28 mouse cellular contexts compared by ENCODE assay signal in genomic region chr5:138233778-138234177, GRCm38 (mm10). TPM values are rescaled to one million over a fixed set of nuclear protein-coding genes. Genes with fewer than 3 reads are reported as not detected.
DNase-seq lines count a peak whose midpoint lies in the region; ATAC-seq and TF ChIP-seq lines count a peak whose summit lies in the region.
"Had no signal": no experiment of that assay in that cellular context is flagged by ENCODE, and none has a peak within 500 bp of the region (broad histone marks: within the 10 kb centered on the region; RNA-seq: fewer than 3 reads in every experiment).

No protein-coding gene starts in this region.

- H3K27ac ChIP-seq in intestine, embryonic 15.5 days: no peak overlapping the region
- H3K27ac ChIP-seq in intestine, postnatal 0 days (ENCODE audit: low read depth, low read length): no peak overlapping the region
- H3K27ac ChIP-seq in kidney, embryonic 15.5 days: peak overlapping the region; percentile 83
- H3K27ac ChIP-seq: embryonic facial prominence, embryonic 12.5 days; embryonic facial prominence, embryonic 15.5 days; gastrocnemius, adult 2 months; heart, embryonic 15.5 days; hindbrain, embryonic 10.5 days; hindbrain, embryonic 13.5 days had no signal

- TF ChIP-seq CTCF in intestine, postnatal 0 days (IDR thresholded peaks at IDR 0.05; ENCODE audit: low read depth): no peak

- no peak overlapping the region for H3K4me2 ChIP-seq in intestine, embryonic 15.5 days (replicated peaks)
- no peak overlapping the region for H3K4me2 ChIP-seq in intestine, postnatal 0 days (replicated peaks; ENCODE audit: low read depth)
- H3K4me2 ChIP-seq in kidney, embryonic 15.5 days: no peak overlapping the region
- H3K4me2 ChIP-seq: embryonic facial prominence, embryonic 12.5 days; embryonic facial prominence, embryonic 15.5 days; heart, embryonic 12.5 days; heart, embryonic 15.5 days; hindbrain, embryonic 13.5 days had no signal

- no peaks in the 10 kb centered on the region for H3K4me1 ChIP-seq in intestine, embryonic 15.5 days (replicated peaks)
- no peaks in the 10 kb centered on the region for H3K4me1 ChIP-seq in intestine, postnatal 0 days (replicated peaks; ENCODE audit: control insufficient read depth, insufficient read depth, low read length)
- peaks cover 8% of the 10 kb centered on the region; the same call in 1 of the 2 replicates for H3K4me1 ChIP-seq in kidney, embryonic 15.5 days
- H3K4me1 ChIP-seq: embryonic facial prominence, embryonic 12.5 days; embryonic facial prominence, embryonic 15.5 days; heart, embryonic 12.5 days; heart, embryonic 15.5 days; hindbrain, embryonic 10.5 days; hindbrain, embryonic 13.5 days had no signal

- H3K9me3 ChIP-seq in intestine, embryonic 15.5 days: no peaks in the 10 kb centered on the region
- no peaks in the 10 kb centered on the region for H3K9me3 ChIP-seq in intestine, postnatal 0 days (ENCODE audit: control insufficient read depth)
- no peaks in the 10 kb centered on the region for H3K9me3 ChIP-seq in kidney, embryonic 15.5 days (replicated peaks)
- H3K9me3 ChIP-seq: embryonic facial prominence, embryonic 12.5 days; embryonic facial prominence, embryonic 15.5 days; G1E; heart, embryonic 12.5 days; heart, embryonic 15.5 days; hindbrain, embryonic 10.5 days; hindbrain, embryonic 13.5 days had no signal

- WGBS in intestine, embryonic 15.5 days: 70% methylated on average over 2 of the region's 2 CpGs
- WGBS in intestine, postnatal 0 days: 64% methylated on average over 2 of the region's 2 CpGs
- 69% methylated on average over 2 of the region's 2 CpGs for WGBS in kidney, embryonic 15.5 days

- H3K9ac ChIP-seq in intestine, embryonic 15.5 days: no peak overlapping the region
- no peak overlapping the region for H3K9ac ChIP-seq in intestine, postnatal 0 days (ENCODE audit: low read depth, low read length)
- H3K9ac ChIP-seq in kidney, embryonic 15.5 days: no peak overlapping the region
- H3K9ac ChIP-seq: embryonic facial prominence, embryonic 12.5 days; embryonic facial prominence, embryonic 15.5 days; forebrain, postnatal 0 days; heart, embryonic 12.5 days; heart, embryonic 15.5 days; hindbrain, embryonic 13.5 days had no signal

- H3K36me3 ChIP-seq in intestine, embryonic 15.5 days: no peaks in the 10 kb centered on the region
- H3K36me3 ChIP-seq in intestine, postnatal 0 days (ENCODE audit: control insufficient read depth, insufficient read depth): no peaks in the 10 kb centered on the region
- no peaks in the 10 kb centered on the region for H3K36me3 ChIP-seq in kidney, embryonic 15.5 days
- H3K36me3 ChIP-seq: embryonic facial prominence, embryonic 12.5 days; embryonic facial prominence, embryonic 15.5 days; G1E; heart, embryonic 12.5 days; heart, embryonic 15.5 days; hindbrain, embryonic 10.5 days; hindbrain, embryonic 13.5 days had no signal

- ATAC-seq in intestine, embryonic 15.5 days: 0 out of 2 replicates have a peak, but pooled peaks have one; percentile 45
- ATAC-seq in intestine, postnatal 0 days: no peak
- no peak for ATAC-seq in kidney, embryonic 15.5 days (replicated peaks; ENCODE audit: low FRiP score)
- ATAC-seq: forebrain, embryonic 14.5 days; forebrain, postnatal 0 days; hindbrain, embryonic 16.5 days had no signal

- H3K27me3 ChIP-seq in intestine, embryonic 15.5 days (replicated peaks): no peaks in the 10 kb centered on the region
- H3K27me3 ChIP-seq in intestine, postnatal 0 days (replicated peaks; ENCODE audit: control insufficient read depth, insufficient read depth, low read length): no peaks in the 10 kb centered on the region
- H3K27me3 ChIP-seq in kidney, embryonic 15.5 days: no peaks in the 10 kb centered on the region
- H3K27me3 ChIP-seq: embryonic facial prominence, embryonic 12.5 days; embryonic facial prominence, embryonic 15.5 days; heart, embryonic 12.5 days; heart, embryonic 15.5 days; hindbrain, embryonic 13.5 days had no signal

- no peak overlapping the region for H3K4me3 ChIP-seq in intestine, embryonic 15.5 days (replicated peaks)
- H3K4me3 ChIP-seq in intestine, postnatal 0 days (ENCODE audit: low read depth, low read length): no peak overlapping the region
- no peak overlapping the region for H3K4me3 ChIP-seq in kidney, embryonic 15.5 days (replicated peaks)
- H3K4me3 ChIP-seq: embryonic facial prominence, embryonic 12.5 days; embryonic facial prominence, embryonic 15.5 days; gastrocnemius, adult 2 months; heart, embryonic 12.5 days; heart, embryonic 15.5 days; hindbrain, embryonic 10.5 days; hindbrain, embryonic 13.5 days had no signal

- DNase-seq in kidney, adult 8-10 months: no peak
- DNase-seq in kidney, postnatal 14 days: peak; percentile 32
- no peak for DNase-seq in kidney, adult 9 months
- DNase-seq: adrenal gland, adult 2 months; adrenal gland, postnatal 14 days; cerebellum, adult 11 months; cerebellum, adult 2 months; cerebellum, adult 9-11 months; cerebellum, postnatal 25 days; forebrain, postnatal 0 days; gastrocnemius, adult 2 months; gastrocnemius, postnatal 14 days; heart, postnatal 10 days; heart, postnatal 36 days had no signal

RNA-seq across cellular contexts. Expression of gene Nxpe5, which starts 8.1 kb away (rescaled TPM):
- not detected in 2 replicates for polyA plus RNA-seq in intestine, embryonic 15.5 days (2015; fragmentation: Nextera tagmentation; extraction: Ambion mirVana)
- 0.07 and 0.12 TPM in 2 replicates for polyA plus RNA-seq in intestine, postnatal 0 days (2015; fragmentation: Nextera tagmentation; extraction: Ambion mirVana)
- not detected in 2 replicates for polyA plus RNA-seq in kidney, embryonic 15.5 days (2015; fragmentation: Nextera tagmentation; extraction: Ambion mirVana)
- polyA plus RNA-seq: cerebellum, adult 2 months; embryonic facial prominence, embryonic 12.5 days; embryonic facial prominence, embryonic 15.5 days; forebrain, embryonic 11.5 days; forebrain, embryonic 14.5 days; forebrain, postnatal 0 days; frontal cortex, adult 2 months; G1E; heart, embryonic 12.5 days; heart, embryonic 15.5 days; hindbrain, embryonic 10.5 days; hindbrain, embryonic 13.5 days; hindbrain, embryonic 16.5 days had no signal

RNA-seq across cellular contexts. Expression of gene Lamtor4, which starts 21.5 kb away (rescaled TPM):
- polyA plus RNA-seq in intestine, embryonic 15.5 days (2015; fragmentation: Nextera tagmentation; extraction: Ambion mirVana): 80.6 and 90.1 TPM in 2 replicates
- polyA plus RNA-seq in intestine, postnatal 0 days (2015; fragmentation: Nextera tagmentation; extraction: Ambion mirVana): 124 and 135 TPM in 2 replicates
- 57.8 and 61.1 TPM in 2 replicates for polyA plus RNA-seq in kidney, embryonic 15.5 days (2015; fragmentation: Nextera tagmentation; extraction: Ambion mirVana)

RNA-seq across cellular contexts. Expression of gene BC037034, which starts 30.1 kb away (rescaled TPM):
- polyA plus RNA-seq in intestine, embryonic 15.5 days (2015; fragmentation: Nextera tagmentation; extraction: Ambion mirVana): 4.8 and 5.1 TPM in 2 replicates
- polyA plus RNA-seq in intestine, postnatal 0 days (2015; fragmentation: Nextera tagmentation; extraction: Ambion mirVana): 4.4 and 4.8 TPM in 2 replicates
- polyA plus RNA-seq in kidney, embryonic 15.5 days (2015; fragmentation: Nextera tagmentation; extraction: Ambion mirVana): 5.9 and 6.5 TPM in 2 replicates

RNA-seq across cellular contexts. Expression of gene Gal3st4, which starts 38.9 kb away (rescaled TPM):
- 1.0 and 1.4 TPM in 2 replicates for polyA plus RNA-seq in intestine, embryonic 15.5 days (2015; fragmentation: Nextera tagmentation; extraction: Ambion mirVana)
- polyA plus RNA-seq in intestine, postnatal 0 days (2015; fragmentation: Nextera tagmentation; extraction: Ambion mirVana): 0.63 and 0.65 TPM in 2 replicates
- 2.1 and 2.7 TPM in 2 replicates for polyA plus RNA-seq in kidney, embryonic 15.5 days (2015; fragmentation: Nextera tagmentation; extraction: Ambion mirVana)
- polyA plus RNA-seq: G1E had no signal

RNA-seq across cellular contexts. Expression of gene Mblac1, which starts 39.7 kb away (rescaled TPM):
- 7.5 TPM in 2 replicates for polyA plus RNA-seq in intestine, embryonic 15.5 days (2015; fragmentation: Nextera tagmentation; extraction: Ambion mirVana)
- polyA plus RNA-seq in intestine, postnatal 0 days (2015; fragmentation: Nextera tagmentation; extraction: Ambion mirVana): 5.2 and 6.0 TPM in 2 replicates
- 8.4 and 10.5 TPM in 2 replicates for polyA plus RNA-seq in kidney, embryonic 15.5 days (2015; fragmentation: Nextera tagmentation; extraction: Ambion mirVana)
